Mouse (Mus musculus) lung, postnatal 4 days (tissue): ENCODE data around the gene Irf6.

Experiments
- DNase-seq, 2 experiments: peaks; one replicate each; pipeline ENCODE4 v3.0.0; 2021

The Irf6 gene

GRCm38 (mm10) chr1:193203821-193204220 is 50.9 kb downstream of the Irf6 start:
- DNase-seq, result no peak

- DNase-seq, result no peak
Observed at GRCm38 (mm10) chr1:193205431-193205830, 52.5 kb downstream of the Irf6 start.

GRCm38 (mm10) chr1:193207503-193207902 is 54.6 kb downstream of the Irf6 start, which contains the start of gene Lamb3:
Gene Lamb3, plus strand, starts transcription at chr1:193207699.
- no peak for DNase-seq

GRCm38 (mm10) chr1:193208178-193208577 is 55.3 kb downstream of the Irf6 start:
- DNase-seq, result peak; percentile 61 to 69

- DNase-seq, result peak in 1 of 2 experiments; percentile 25
Observed at GRCm38 (mm10) chr1:193211371-193211770, 58.5 kb downstream of the Irf6 start.

- peak in 1 of 2 experiments; percentile 75 for DNase-seq
Observed at GRCm38 (mm10) chr1:193214053-193214452, 61.1 kb downstream of the Irf6 start.

DNA sequence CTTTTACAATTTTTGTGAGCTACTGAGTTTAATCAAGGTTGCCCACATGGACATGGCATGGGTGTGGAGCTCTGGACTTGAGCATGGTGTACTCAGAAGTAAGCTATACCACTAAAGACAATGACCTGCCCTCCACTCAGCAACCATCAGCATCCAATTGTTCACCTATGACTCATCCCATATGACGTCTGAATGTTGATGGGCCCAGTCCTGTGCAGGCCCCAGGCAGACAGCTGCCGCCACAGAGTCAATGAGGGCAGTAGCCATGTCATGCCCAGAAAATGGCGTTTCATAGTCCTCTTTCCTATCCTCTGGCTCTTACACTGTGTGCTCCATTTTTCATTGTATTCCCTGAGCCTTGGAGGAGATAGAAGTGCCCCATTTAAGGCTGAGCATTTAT is 63.1 kb downstream of the Irf6 start:
- DNase-seq, result no peak

DNA sequence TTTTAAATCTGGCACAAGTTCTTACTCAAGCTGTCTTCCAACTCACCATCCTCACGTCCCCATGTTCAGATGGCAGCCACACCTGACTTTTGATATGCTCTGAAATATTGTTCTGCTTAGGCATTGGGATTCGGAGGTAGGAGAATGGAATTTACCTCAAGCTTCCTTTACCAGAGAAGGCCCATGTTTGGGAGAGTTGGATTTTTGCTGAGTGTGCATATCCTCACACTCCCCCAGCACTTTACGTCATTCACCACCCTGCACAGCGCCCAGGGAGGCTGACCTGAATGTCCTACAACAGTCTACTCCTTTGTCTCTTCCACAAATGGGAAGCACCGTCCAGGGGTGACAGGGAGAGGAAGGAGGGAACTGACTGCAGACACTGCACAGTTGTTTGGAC is 67.5 kb downstream of the Irf6 start:
- DNase-seq, result no peak
